Mouse (Mus musculus) CH12.LX (cell line): ENCODE measurements around the gene Hs3st3a1. TPM values are rescaled to one million over a fixed set of nuclear protein-coding genes. Genes with fewer than 3 reads are reported as not detected.

ENCODE experiments used
- DNase-seq: peaks from one replicate; pipeline ENCODE4 v3.0.0-alpha.2; 2013; ENCODE audit errors: extremely low read depth
- H3K27ac ChIP-seq: 2 replicates; pipeline ENCODE4 v1.5.1; 2012; ENCODE audit warnings: low read depth, mild to moderate bottlenecking, control low read depth, moderate library complexity; ENCODE audit not compliant: insufficient read depth
- H3K27me3 ChIP-seq: replicated peaks from 2 replicates; pipeline ENCODE3; 2012; ENCODE audit warnings: inconsistent platforms
- H3K36me3 ChIP-seq, 2 experiments: replicated peaks in 1 of 2; 2 replicates each; pipeline versions ENCODE3 to v1.6.1; 2012; ENCODE audit warnings: inconsistent platforms in 1 of 2, low read length in 1 of 2, mild to moderate bottlenecking in 1 of 2, mixed read lengths in 1 of 2, moderate library complexity in 1 of 2; ENCODE audit not compliant: control insufficient read depth in 1 of 2, insufficient read depth in 1 of 2
- H3K4me1 ChIP-seq, 2 experiments: 2 replicates each; pipeline ENCODE4 v1.6.1; 2012; ENCODE audit warnings: inconsistent platforms in 1 of 2, moderate library complexity in 1 of 2; ENCODE audit not compliant: insufficient read depth in 2 of 2, control insufficient read depth in 1 of 2
- H3K4me2 ChIP-seq: 2 replicates; pipeline ENCODE4 v1.6.1; 2012; ENCODE audit warnings: low read depth, mild to moderate bottlenecking, control low read depth; ENCODE audit not compliant: poor library complexity, insufficient read depth, severe bottlenecking
- H3K4me3 ChIP-seq, 3 experiments: fragments of 150-350 bp in 1 of 3; sonication (generic) in 1 of 3; replicated peaks in 1 of 3; 2 replicates each; pipeline versions ENCODE3 to v1.5.1; 2011 to 2012; ENCODE audit warnings: low read depth in 2 of 3, low read length in 2 of 3, mild to moderate bottlenecking in 2 of 3, moderate library complexity in 2 of 3, control low read depth in 1 of 3, improper control_type of control experiment in 1 of 3, inconsistent platforms in 1 of 3, mixed read lengths in 1 of 3; ENCODE audit not compliant: poor library complexity in 1 of 3
- H3K79me2 ChIP-seq: replicated peaks from 2 replicates; pipeline ENCODE4 v1.6.1; 2012; ENCODE audit warnings: mild to moderate bottlenecking, moderate library complexity; ENCODE audit not compliant: control insufficient read depth, poor library complexity, insufficient read depth, severe bottlenecking; ENCODE audit errors: extremely low read depth
- H3K9ac ChIP-seq: 2 replicates; pipeline ENCODE4 v1.6.1; 2012; ENCODE audit warnings: low read depth, mild to moderate bottlenecking, control low read depth, moderate library complexity; ENCODE audit not compliant: insufficient read depth
- H3K9me3 ChIP-seq: replicated peaks from 2 replicates; pipeline ENCODE3; 2012; ENCODE audit warnings: low read length, inconsistent platforms, mixed read lengths
- BHLHE40 ChIP-seq: IDR thresholded peaks from 2 replicates; pipeline ENCODE4 v1.6.1; 2011; ENCODE audit warnings: mild to moderate bottlenecking, low read depth, low read length, improper control_type of control experiment
- CHD1 ChIP-seq: IDR thresholded peaks from 2 replicates; pipeline ENCODE4 v1.6.1; 2012; ENCODE audit warnings: low read depth, low read length, improper control_type of control experiment, inconsistent platforms
- CHD2 ChIP-seq: IDR thresholded peaks from 2 replicates; pipeline ENCODE4 v1.6.1; 2011; ENCODE audit warnings: low read length, improper control_type of control experiment
- CTCF ChIP-seq, 2 experiments: IDR thresholded peaks in 1 of 2; conservative IDR thresholded peaks in 1 of 2; 2 replicates each; pipeline ENCODE4 v1.5.1; 2011 to 2012; ENCODE audit warnings: low read depth in 2 of 2, low read length in 2 of 2, improper control_type of control experiment in 1 of 2, inconsistent platforms in 1 of 2, mild to moderate bottlenecking in 1 of 2, moderate library complexity in 1 of 2
- E2F4 ChIP-seq: IDR thresholded peaks from 2 replicates; pipeline ENCODE4 v1.6.1; 2011; ENCODE audit warnings: low read depth, low read length, improper control_type of control experiment; ENCODE audit not compliant: insufficient replicate concordance
- ELF1 ChIP-seq: IDR thresholded peaks from 2 replicates; pipeline ENCODE4 v1.6.1; 2014; ENCODE audit warnings: low read depth, mild to moderate bottlenecking, inconsistent platforms, low read length, improper control_type of control experiment
- EP300 ChIP-seq: IDR thresholded peaks from 2 replicates; pipeline ENCODE4 v1.6.1; 2011; ENCODE audit warnings: low read length, improper control_type of control experiment
- ETS1 ChIP-seq: conservative IDR thresholded peaks from 2 replicates; pipeline ENCODE4 v1.6.1; 2012; ENCODE audit warnings: low read depth, mild to moderate bottlenecking, inconsistent platforms, low read length, improper control_type of control experiment, moderate library complexity
- GABPA ChIP-seq: IDR thresholded peaks from 2 replicates; pipeline ENCODE4 v1.6.1; 2012; ENCODE audit warnings: low read depth, low read length, improper control_type of control experiment, inconsistent platforms; ENCODE audit not compliant: insufficient replicate concordance
- HCFC1 ChIP-seq: IDR thresholded peaks from 2 replicates; pipeline ENCODE4 v1.6.1; 2012; ENCODE audit warnings: low read depth, mild to moderate bottlenecking, inconsistent platforms, low read length, improper control_type of control experiment
- IRF4 ChIP-seq: IDR thresholded peaks from 2 replicates; pipeline ENCODE4 v1.6.1; 2014; ENCODE audit warnings: low read depth, mild to moderate bottlenecking, inconsistent platforms, low read length, improper control_type of control experiment
- JUN ChIP-seq: IDR thresholded peaks from 2 replicates; pipeline ENCODE4 v1.6.1; 2011; ENCODE audit warnings: low read depth, mild to moderate bottlenecking, low read length, improper control_type of control experiment, moderate library complexity; ENCODE audit not compliant: insufficient read depth
- JUND ChIP-seq: conservative IDR thresholded peaks from 2 replicates; pipeline ENCODE4 v1.6.1; 2011; ENCODE audit warnings: low read depth, low read length, improper control_type of control experiment
- KAT2A ChIP-seq: IDR thresholded peaks from 2 replicates; pipeline ENCODE4 v1.6.1; 2012; ENCODE audit warnings: low read length, improper control_type of control experiment, inconsistent platforms; ENCODE audit not compliant: insufficient replicate concordance
- MAFK ChIP-seq: IDR thresholded peaks from 2 replicates; pipeline ENCODE4 v1.6.1; 2011; ENCODE audit warnings: low read length, improper control_type of control experiment; ENCODE audit not compliant: insufficient replicate concordance
- MAX ChIP-seq: IDR thresholded peaks from 2 replicates; pipeline ENCODE4 v1.6.1; 2011; ENCODE audit warnings: low read length, improper control_type of control experiment
- MAZ ChIP-seq: IDR thresholded peaks from 2 replicates; pipeline ENCODE4 v1.6.1; 2012; ENCODE audit warnings: low read depth, mild to moderate bottlenecking, inconsistent platforms, low read length, improper control_type of control experiment, moderate library complexity
- MEF2A ChIP-seq: IDR thresholded peaks from 2 replicates; pipeline ENCODE4 v1.6.1; 2014; ENCODE audit warnings: low read depth, mild to moderate bottlenecking, inconsistent platforms, low read length, improper control_type of control experiment, borderline replicate concordance
- MXI1 ChIP-seq: IDR thresholded peaks from 2 replicates; pipeline ENCODE4 v1.6.1; 2011; ENCODE audit warnings: mild to moderate bottlenecking, low read depth, low read length, improper control_type of control experiment
- MYC ChIP-seq: IDR thresholded peaks from 2 replicates; pipeline ENCODE4 v1.6.1; 2011; ENCODE audit warnings: low read depth, mild to moderate bottlenecking, improper control_type of control experiment, low read length
- NELFE ChIP-seq: IDR thresholded peaks from 2 replicates; pipeline ENCODE4 v1.6.1; 2011; ENCODE audit warnings: low read depth, low read length, improper control_type of control experiment
- NRF1 ChIP-seq: IDR thresholded peaks from 2 replicates; pipeline ENCODE4 v1.6.1; 2014; ENCODE audit warnings: low read depth, mild to moderate bottlenecking, inconsistent platforms, low read length, improper control_type of control experiment, moderate library complexity
- PAX5 ChIP-seq: IDR thresholded peaks from 2 replicates; pipeline ENCODE4 v1.6.1; 2012; ENCODE audit warnings: low read length, inconsistent platforms, mixed read lengths
- POLR2A ChIP-seq: IDR thresholded peaks from 2 replicates; pipeline ENCODE4 v1.6.1; 2011; ENCODE audit warnings: low read depth, mild to moderate bottlenecking, improper control_type of control experiment, low read length
- POLR2AphosphoS2 ChIP-seq: IDR thresholded peaks from 2 replicates; pipeline ENCODE4 v1.6.1; 2011; ENCODE audit warnings: low read depth, low read length, improper control_type of control experiment
- RAD21 ChIP-seq: IDR thresholded peaks from 2 replicates; pipeline ENCODE4 v1.6.1; 2011; ENCODE audit warnings: low read depth, mild to moderate bottlenecking, low read length, improper control_type of control experiment, moderate library complexity
- RCOR1 ChIP-seq: conservative IDR thresholded peaks from 2 replicates; pipeline ENCODE4 v1.6.1; 2012; ENCODE audit warnings: low read depth, mild to moderate bottlenecking, inconsistent platforms, low read length, improper control_type of control experiment
- SIN3A ChIP-seq: IDR thresholded peaks from 2 replicates; pipeline ENCODE4 v1.6.1; 2012; ENCODE audit warnings: low read length, improper control_type of control experiment, inconsistent platforms
- SMC3 ChIP-seq: IDR thresholded peaks from 2 replicates; pipeline ENCODE4 v1.6.1; 2011; ENCODE audit warnings: low read depth, low read length, improper control_type of control experiment
- TBP ChIP-seq: conservative IDR thresholded peaks from 2 replicates; pipeline ENCODE4 v1.6.1; 2011; ENCODE audit warnings: low read depth, low read length, improper control_type of control experiment
- TCF12 ChIP-seq: IDR thresholded peaks from 2 replicates; pipeline ENCODE4 v1.6.1; 2014; ENCODE audit warnings: low read depth, mild to moderate bottlenecking, inconsistent platforms, low read length, improper control_type of control experiment
- UBTF ChIP-seq: IDR thresholded peaks from 2 replicates; pipeline ENCODE4 v1.6.1; 2012; ENCODE audit warnings: low read depth, mild to moderate bottlenecking, inconsistent platforms, low read length, improper control_type of control experiment, moderate library complexity
- USF1 ChIP-seq: IDR thresholded peaks from 2 replicates; pipeline ENCODE4 v1.6.1; 2014; ENCODE audit warnings: low read depth, mild to moderate bottlenecking, inconsistent platforms, low read length, improper control_type of control experiment
- USF2 ChIP-seq: conservative IDR thresholded peaks from 2 replicates; pipeline ENCODE4 v1.6.1; 2011; ENCODE audit warnings: low read depth, low read length, improper control_type of control experiment
- ZC3H11A ChIP-seq: IDR thresholded peaks from 2 replicates; pipeline ENCODE4 v1.6.1; 2012; ENCODE audit warnings: low read depth, mild to moderate bottlenecking, inconsistent platforms, low read length, improper control_type of control experiment
- ZKSCAN1 ChIP-seq: IDR thresholded peaks from 2 replicates; pipeline ENCODE4 v1.6.1; 2012; ENCODE audit warnings: low read depth, inconsistent platforms, low read length, improper control_type of control experiment, borderline replicate concordance
- ZMIZ1 ChIP-seq: IDR thresholded peaks from 2 replicates; pipeline ENCODE4 v1.6.1; 2012; ENCODE audit warnings: low read depth, mild to moderate bottlenecking, inconsistent platforms, low read length, improper control_type of control experiment
- ZNF384 ChIP-seq: IDR thresholded peaks from 2 replicates; pipeline ENCODE4 v1.6.1; 2012; ENCODE audit warnings: low read depth, low read length, improper control_type of control experiment, inconsistent platforms
- dilution Hi-C: fragments of 300-500 bp; cut with MboI; formaldehyde crosslinking; loops from 2 replicates; pipeline ENCODE4 v1.14.3; 2020; ENCODE audit warnings: low sequenced_read_pairs; ENCODE audit not compliant: extremely low pct_unique_long_range_greater_than_20kb, extremely low pct_ligation_motif_present
- in situ Hi-C: fragments of 300-500 bp; cut with MboI; formaldehyde crosslinking; loops from 3 replicates; pipeline ENCODE4 v1.14.3; 2019; ENCODE audit warnings: low sequenced_read_pairs, low pct_ligation_motif_present, low pct_unique_long_range_greater_than_20kb, mixed read lengths
- polyA plus RNA-seq: library from polyadenylated mRNA; unstranded; fragments of >175 nt; gene quantifications from 2 replicates; pipeline ENCODE4 v1.2.1, GENCODE M21; 2012; ENCODE audit warnings: low read depth; ENCODE audit not compliant: insufficient read length
- total RNA-seq, 2 experiments: library from RNA; depleted of rRNA; stranded (reverse); fragments of 300-350 nt in 1 of 2; fragments of >200 nt in 1 of 2; gene quantifications; 2 replicates each; pipeline ENCODE4 v1.2.3; 2012 to 2014

Gene Hs3st3a1
- total and polyA plus RNA-seq, 3 experiments, result not detected

DNA sequence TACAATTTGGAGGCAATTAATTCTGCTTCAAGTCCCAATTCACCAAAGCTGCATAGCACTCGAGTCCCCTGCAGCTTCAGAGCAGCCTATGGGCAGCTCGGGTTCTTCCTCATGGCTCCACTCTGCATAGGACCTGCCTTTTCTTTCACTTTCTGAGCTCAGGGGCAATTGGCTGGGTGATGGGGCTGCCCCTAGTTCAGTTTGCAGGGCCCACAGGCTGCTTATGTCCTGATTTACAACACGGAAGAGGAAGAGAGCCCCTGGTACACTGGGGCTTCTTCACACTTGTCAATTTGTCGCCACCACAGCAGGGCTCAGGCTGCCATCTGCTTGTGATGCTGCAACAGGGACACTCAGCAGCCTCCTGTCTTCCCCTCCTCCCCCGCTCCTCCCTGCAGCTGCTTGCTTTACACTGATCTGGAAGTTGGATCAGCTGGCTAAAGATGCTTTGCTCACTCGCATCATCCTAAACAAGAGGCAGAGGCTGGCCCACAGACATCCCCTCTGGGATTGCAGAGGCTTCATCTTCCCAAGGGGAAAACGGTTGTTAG lies 38.7 kb upstream of the Hs3st3a1 start:
- H3K4me1 ChIP-seq, result peaks cover 21 to 41% of the 10 kb centered on the region in 2 experiments
- in situ Hi-C loops (no loop called here), dilution Hi-C loops (no loop called here)
- no peaks in the 10 kb centered on the region for H3K79me2 ChIP-seq
- H3K9ac ChIP-seq, result peak overlapping the region; percentile 47
- H3K27ac ChIP-seq, result peak overlapping the region; percentile 54
- DNase-seq, result peak; percentile 98
- H3K36me3 ChIP-seq, result no peaks in the 10 kb centered on the region
- peaks cover 10% of the 10 kb centered on the region for H3K9me3 ChIP-seq
- H3K27me3 ChIP-seq, result no peaks in the 10 kb centered on the region
- TF ChIP-seq USF1 (no peak), E2F4 (no peak), NELFE (peak; percentile 67), MXI1 (no peak; the same call in 1 of the 2 replicates), MAZ (0 out of 2 replicates have a peak, but pooled peaks have one; percentile 28), MAFK (no peak), ZC3H11A (no peak), TCF12 (peak; percentile 90; the same call in 1 of the 2 replicates), CHD2 (peak; percentile 83), BHLHE40 (peak; percentile 49; the same call in 1 of the 2 replicates), SIN3A (peak; percentile 63; the same call in 1 of the 2 replicates), TBP (peak; percentile 65; the same call in 1 of the 2 replicates), MAX (peak; percentile 83; the same call in 1 of the 2 replicates), MEF2A (peak; percentile 80), UBTF (no peak), ZKSCAN1 (no peak), ZMIZ1 (peak; percentile 71; the same call in 1 of the 2 replicates), CHD1 (no peak), JUN (no peak; the same call in none of the 2 replicates), ETS1 (peak; percentile 66), GABPA (no peak), USF2 (no peak), CTCF (conservative IDR thresholded peaks at IDR 0.05 in 1 of 2, IDR thresholded peaks at IDR 0.05 in 1 of 2; ENCODE audit: low read depth in 2 of 2, low read length in 2 of 2) (peak in 1 of 2 experiments; percentile 55; a peak in 2 of 4 replicates), MYC (peak; percentile 86), KAT2A (no peak), EP300 (peak; percentile 76), POLR2A (peak; percentile 78), ZNF384 (no peak), HCFC1 (peak; percentile 59), IRF4 (peak; percentile 79), SMC3 (peak; percentile 55), RCOR1 (0 out of 2 replicates have a peak, but pooled peaks have one; percentile 39), PAX5 (no peak), RAD21 (peak; percentile 63), NRF1 (no peak), ELF1 (peak; percentile 99), JUND (no peak), POLR2AphosphoS2 (no peak)
- H3K4me3 ChIP-seq, result peak overlapping the region in 2 of 3 experiments; percentile 8 to 26
- peak overlapping the region; percentile 69 for H3K4me2 ChIP-seq
